Mouse (Mus musculus) urinary bladder, postnatal 0 days (tissue): ENCODE results near the gene Zfp14. TPM values are rescaled to one million over a fixed set of nuclear protein-coding genes. Genes with fewer than 3 reads are reported as not detected.

Experiments used
- microRNA-seq: library from miRNA; unstranded; fragments of <30 nt; microRNA quantifications from one replicate; pipeline ENCODE4, GENCODE M21; 2016
- polyA plus RNA-seq: library from polyadenylated mRNA; unstranded; fragments of >200 nt; fragmentation: Nextera tagmentation; extraction: Ambion mirVana; gene quantifications from 2 replicates; pipeline ENCODE4 v1.2.1, GENCODE M21; 2015

The Zfp14 gene
- polyA plus RNA-seq: 1.2 TPM in 2 replicates

DNA sequence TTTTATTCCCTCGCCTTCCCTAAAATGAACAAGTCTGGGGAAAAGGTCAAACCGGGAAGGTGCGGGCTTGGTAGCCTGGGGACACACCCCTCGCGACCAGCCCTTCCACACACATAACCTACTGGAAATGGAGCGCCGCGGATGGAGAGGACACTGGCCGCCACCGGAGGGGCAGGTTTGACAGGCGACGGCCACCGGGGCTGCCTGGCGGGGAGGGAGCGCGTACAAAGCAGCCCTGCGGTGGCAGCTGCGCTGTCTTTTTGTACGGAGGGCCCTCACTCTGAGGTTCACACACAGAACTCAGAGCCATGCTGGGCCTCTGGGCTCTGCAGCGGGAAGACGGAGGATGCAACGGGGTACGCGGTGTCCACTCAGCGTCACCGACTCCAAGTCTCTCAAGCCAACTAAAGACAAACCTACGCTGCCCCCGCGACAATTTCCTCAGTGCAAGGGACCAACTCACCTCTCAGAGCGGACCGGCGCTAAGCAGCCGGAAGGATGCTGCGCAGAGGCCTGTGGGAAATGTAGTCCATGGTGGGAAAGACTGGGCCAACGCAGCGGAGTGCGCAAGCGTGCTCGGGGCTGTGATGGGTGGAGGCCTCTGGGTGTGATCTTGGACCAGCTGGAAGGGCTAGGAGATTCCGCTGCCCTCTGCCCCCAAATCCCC, at the start of gene Zfp14:
TSS of gene Zfp14 (minus strand) at position 499 of the 667 bp plus-strand sequence.

DNA sequence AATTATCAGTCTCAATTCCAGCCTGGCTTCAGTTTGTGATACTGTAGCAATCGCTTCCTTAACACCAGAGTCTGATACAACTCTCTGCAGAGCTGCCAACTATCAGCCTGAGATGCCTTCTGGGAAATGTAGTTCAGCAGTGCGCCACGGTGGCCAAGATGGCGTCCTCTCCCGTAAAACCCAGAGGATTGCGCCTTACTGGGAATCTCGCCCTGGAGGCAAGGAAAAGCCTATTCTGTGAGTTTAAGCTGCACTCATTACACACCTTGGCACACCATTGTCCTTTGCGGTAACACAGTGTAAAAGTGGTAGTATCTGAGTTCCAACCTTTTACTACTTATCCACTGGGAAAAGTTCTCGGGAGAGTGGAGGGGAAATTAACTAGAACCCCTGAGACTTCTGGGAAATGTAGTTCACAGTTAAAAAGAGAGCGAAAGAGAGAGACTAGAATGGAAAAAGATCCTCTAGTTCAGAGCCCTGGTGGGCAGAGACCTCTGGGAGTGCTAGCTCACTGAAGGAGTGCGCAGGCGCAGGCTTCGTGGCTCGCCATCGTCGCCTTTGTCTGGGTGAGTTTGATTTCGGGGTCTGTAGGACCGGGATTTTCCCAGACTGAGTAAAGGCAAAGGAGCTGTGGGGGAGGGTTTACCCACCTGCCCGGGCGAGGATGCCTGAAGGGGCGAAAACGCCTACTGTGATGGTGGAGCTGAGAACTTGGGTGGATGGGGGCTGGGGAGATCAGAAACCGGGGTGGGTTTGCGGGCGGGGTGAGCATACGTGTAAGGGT, 43.7 kb upstream of the Zfp14 start, which contains the start of gene Zfp260:
TSS of gene Zfp260 (plus strand) at position 132 of the 784 bp plus-strand sequence.

DNA sequence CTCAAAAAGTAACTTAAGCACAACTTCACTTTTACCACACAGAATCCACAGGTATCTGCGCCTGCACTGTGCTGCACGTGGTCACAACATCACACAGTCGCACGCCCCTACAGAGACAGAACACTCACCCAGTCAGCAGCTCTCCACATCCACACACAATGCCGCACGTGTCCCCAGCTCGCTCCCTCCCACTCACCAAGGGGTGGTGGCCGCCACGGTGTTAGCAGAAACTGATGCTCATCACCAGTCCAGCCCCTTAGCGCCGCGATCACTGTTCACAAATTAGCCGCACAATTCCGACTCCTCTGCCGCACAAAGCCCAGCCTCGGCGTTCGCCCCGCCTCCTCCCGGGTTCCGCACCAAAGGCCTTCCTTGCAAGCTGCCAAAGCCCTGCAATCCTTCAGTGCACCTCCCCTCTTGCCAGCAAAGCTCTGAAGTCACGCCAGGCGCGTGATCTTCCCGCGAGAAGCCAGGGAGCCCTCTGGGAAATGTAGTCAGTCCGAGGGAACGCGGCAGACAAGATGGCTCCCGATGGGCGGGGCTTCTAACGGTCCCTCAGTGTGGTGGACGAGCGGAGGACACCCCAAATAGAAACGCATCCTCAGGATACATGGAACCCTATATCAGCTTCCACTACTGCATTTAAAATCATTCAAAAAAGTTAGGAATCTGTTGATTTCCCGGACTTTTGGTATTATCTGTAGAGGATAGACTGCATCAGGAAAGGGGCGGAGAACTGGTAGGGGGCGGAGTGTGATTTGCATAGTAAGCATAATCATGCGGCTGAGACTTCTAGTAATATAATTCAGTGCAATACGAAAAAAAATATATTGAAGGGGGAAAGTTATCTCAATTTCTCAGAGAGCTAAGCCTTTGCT, 39.2 kb upstream of the Zfp14 start, which contains the start of the genes Gm26920 and Zfp566:
TSS of gene Gm26920 (minus strand) at position 319 of the 878 bp plus-strand sequence.
TSS of gene Zfp566 (minus strand) at position 436 of the 878 bp plus-strand sequence.

DNA sequence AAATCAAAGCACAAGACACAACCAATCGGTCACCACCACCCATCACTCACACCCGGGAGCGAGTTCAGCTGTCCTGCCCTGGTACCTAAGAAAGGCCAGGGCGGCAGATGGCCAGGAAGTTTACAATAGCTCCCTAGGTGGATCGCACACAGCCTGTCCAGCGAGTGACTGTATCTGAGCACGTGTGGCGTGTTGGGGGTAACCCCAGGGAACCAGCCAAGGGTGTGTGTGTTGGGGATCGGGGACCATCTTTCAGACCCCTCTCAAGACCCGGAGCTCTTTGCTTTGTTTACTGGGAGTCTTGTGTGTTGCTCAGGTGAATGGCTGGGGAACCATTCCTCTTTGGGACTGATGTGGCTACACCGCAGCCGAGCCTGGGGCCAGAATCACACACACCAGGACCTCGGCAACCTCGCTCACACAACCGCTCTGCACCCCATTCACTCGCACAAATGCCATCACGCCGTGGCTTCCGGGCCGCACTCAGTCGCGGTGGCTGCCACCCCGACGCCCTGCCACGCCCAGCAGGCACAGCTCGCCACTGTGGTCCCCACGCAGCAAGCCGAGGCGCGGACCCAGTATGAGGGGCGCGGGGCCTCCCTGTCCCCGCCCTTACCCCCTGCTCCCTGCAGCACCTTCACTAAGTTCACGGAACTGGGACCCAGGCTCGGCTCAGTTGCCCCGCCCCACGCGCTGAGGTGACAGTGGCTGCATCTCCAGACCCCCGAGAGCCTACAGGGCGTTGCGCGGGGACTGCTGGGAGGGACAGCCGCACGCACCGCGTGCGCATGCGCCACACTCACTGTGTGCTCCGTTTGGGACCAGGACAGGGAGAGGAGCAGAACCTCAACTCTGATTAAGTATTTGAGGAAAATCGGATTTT, 21.2 kb upstream of the Zfp14 start, which contains the start of gene Zfp82:
TSS of gene Zfp82 (minus strand) at position 755 of the 883 bp plus-strand sequence.

Small RNAs within 50 kb of the gene (microRNA-seq; reads per million reads assigned to microRNA genes)
- gene Gm23368: not detected

Other genes with a start within 250 kb of the Zfp14 start
- gene Zfp790, start 235.3 kb downstream of the Zfp14 start, polyA plus RNA-seq: 5.3 and 5.6 TPM in 2 replicates
- gene Zfp940, start 197.7 kb downstream of the Zfp14 start, polyA plus RNA-seq: 0.60 and 0.77 TPM in 2 replicates
- gene Zfp420, start 191.4 kb downstream of the Zfp14 start, polyA plus RNA-seq: 2.5 and 2.8 TPM in 2 replicates
- 4.4 TPM in 2 replicates for gene Zfp27, start 144.8 kb downstream of the Zfp14 start, polyA plus RNA-seq
- gene Zfp383, start 143.2 kb downstream of the Zfp14 start, polyA plus RNA-seq: 2.4 and 2.7 TPM in 2 replicates
- 4.2 and 5.4 TPM in 2 replicates for gene Zfp74, start 97.3 kb downstream of the Zfp14 start, polyA plus RNA-seq
- gene Zfp568, start 67.4 kb downstream of the Zfp14 start, polyA plus RNA-seq: 9.7 and 10.7 TPM in 2 replicates
- 2.1 and 2.2 TPM in 2 replicates for gene Zfp82, start 21.5 kb upstream of the Zfp14 start, polyA plus RNA-seq
- gene Gm26920, start 39.0 kb upstream of the Zfp14 start, polyA plus RNA-seq: not detected in 2 replicates
- 2.9 and 3.6 TPM in 2 replicates for gene Zfp566, start 39.1 kb upstream of the Zfp14 start, polyA plus RNA-seq
- gene Zfp260, start 43.4 kb upstream of the Zfp14 start, polyA plus RNA-seq: 44.4 and 53.0 TPM in 2 replicates
- gene Zfp382, start 70.6 kb upstream of the Zfp14 start, polyA plus RNA-seq: 4.2 and 4.5 TPM in 2 replicates
- 5.7 and 6.8 TPM in 2 replicates for gene Zfp146, start 118.4 kb upstream of the Zfp14 start, polyA plus RNA-seq
- gene Cox7a1, start 132.8 kb upstream of the Zfp14 start, polyA plus RNA-seq: 21.7 and 23.2 TPM in 2 replicates
- gene Capns1, start 147.4 kb upstream of the Zfp14 start, polyA plus RNA-seq: 152 and 156 TPM in 2 replicates
- gene Polr2i, start 180.6 kb upstream of the Zfp14 start, polyA plus RNA-seq: 74.1 and 98.9 TPM in 2 replicates
- 151 and 152 TPM in 2 replicates for gene Tbcb, start 180.9 kb upstream of the Zfp14 start, polyA plus RNA-seq
- gene Ovol3, start 184.3 kb upstream of the Zfp14 start, polyA plus RNA-seq: not detected in 2 replicates
- 0.35 and 0.42 TPM in 2 replicates for gene Thap8, start 228.7 kb upstream of the Zfp14 start, polyA plus RNA-seq
- gene Wdr62, start 229.0 kb upstream of the Zfp14 start, polyA plus RNA-seq: 1.8 and 3.0 TPM in 2 replicates
- 13.0 and 13.9 TPM in 2 replicates for gene Clip3, start 240.3 kb upstream of the Zfp14 start, polyA plus RNA-seq